Mouse (Mus musculus) stomach, embryonic 15.5 days (tissue): ENCODE results near the gene Pfkm. TPM values are rescaled to one million over a fixed set of nuclear protein-coding genes. Genes with fewer than 3 reads are reported as not detected.

Experiments used
- ATAC-seq: fragments of 200-750 bp; cut with Nextera tagmentation; 2 replicates; pipeline ENCODE4 v1.8.0; 2017; ENCODE audit warnings: low read depth, moderate number of reproducible peaks, moderate TSS enrichment; ENCODE audit not compliant: insufficient read depth, low FRiP score
- H3K27ac ChIP-seq: fragments of 300-500 bp; sonication (generic); 2 replicates; pipeline ENCODE4 v1.5.1; 2015; ENCODE audit warnings: mild to moderate bottlenecking, inconsistent platforms
- H3K27me3 ChIP-seq: fragments of 300-500 bp; sonication (generic); replicated peaks from 2 replicates; pipeline ENCODE4 v1.6.1; 2015; ENCODE audit warnings: inconsistent platforms
- H3K36me3 ChIP-seq: fragments of 300-500 bp; sonication (generic); 2 replicates; pipeline ENCODE4 v1.6.1; 2015; ENCODE audit warnings: inconsistent platforms
- H3K4me1 ChIP-seq: fragments of 300-500 bp; sonication (generic); 2 replicates; pipeline ENCODE4 v1.6.1; 2015; ENCODE audit warnings: inconsistent platforms
- H3K4me2 ChIP-seq: fragments of 300-500 bp; sonication (generic); 2 replicates; pipeline ENCODE4 v1.6.1; 2015; ENCODE audit warnings: mild to moderate bottlenecking, inconsistent platforms
- H3K4me3 ChIP-seq: fragments of 300-500 bp; sonication (generic); replicated peaks from 2 replicates; pipeline ENCODE4 v1.5.1; 2015; ENCODE audit warnings: inconsistent platforms
- H3K9ac ChIP-seq: fragments of 300-500 bp; sonication (generic); 2 replicates; pipeline ENCODE4 v1.6.1; 2015; ENCODE audit warnings: inconsistent platforms
- H3K9me3 ChIP-seq: fragments of 300-500 bp; sonication (generic); 2 replicates; pipeline ENCODE4 v1.6.1; 2016; ENCODE audit warnings: inconsistent platforms
- WGBS: fragments of 180-500 bp; shearing (Covaris S2); methylation state at CpG from one replicate; pipeline ENCODE4 v1.1.7; 2015; 5-methylcytosine and 5-hydroxymethylcytosine counted together
- polyA plus RNA-seq: library from polyadenylated mRNA; unstranded; fragments of >200 nt; fragmentation: Nextera tagmentation; extraction: Ambion mirVana; gene quantifications from 2 replicates; pipeline ENCODE4 v1.2.1, GENCODE M21; 2015

Gene Pfkm
- polyA plus RNA-seq, 1 experiment from 2014 or later = 28.3 TPM

DNA sequence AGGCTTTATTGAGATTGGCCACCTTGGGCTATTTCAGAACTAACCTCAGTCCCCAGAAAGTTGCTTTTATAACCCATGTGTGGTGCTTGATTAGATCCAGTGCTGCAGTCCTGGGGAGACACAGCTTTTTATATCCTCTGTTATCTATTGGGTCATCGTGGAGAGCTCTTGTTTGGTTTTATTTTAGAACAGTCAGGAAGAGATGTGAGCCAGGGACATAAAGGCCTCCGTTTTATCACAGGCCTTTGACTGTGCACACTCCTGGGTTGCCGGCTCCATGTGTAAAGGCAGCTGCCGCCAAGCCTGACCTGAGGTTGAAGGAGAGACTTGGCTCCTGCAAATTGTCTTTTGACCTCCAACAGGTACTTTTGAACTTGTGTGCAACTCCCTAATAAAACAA is 70.2 kb downstream of the Pfkm start:
- Histone ChIP-seq H3K27ac (no peak overlapping the region), H3K27me3 (peaks cover 21% of the 10 kb centered on the region), H3K4me3 (no peak overlapping the region), H3K9me3 (no peaks in the 10 kb centered on the region), H3K36me3 (no peaks in the 10 kb centered on the region), H3K9ac (no peak overlapping the region), H3K4me1 (peaks cover 3% of the 10 kb centered on the region; the same call in 1 of the 2 replicates), H3K4me2 (no peak overlapping the region)
- no peak for ATAC-seq
- WGBS = 64% methylated on average over 4 of the region's 4 CpGs

DNA sequence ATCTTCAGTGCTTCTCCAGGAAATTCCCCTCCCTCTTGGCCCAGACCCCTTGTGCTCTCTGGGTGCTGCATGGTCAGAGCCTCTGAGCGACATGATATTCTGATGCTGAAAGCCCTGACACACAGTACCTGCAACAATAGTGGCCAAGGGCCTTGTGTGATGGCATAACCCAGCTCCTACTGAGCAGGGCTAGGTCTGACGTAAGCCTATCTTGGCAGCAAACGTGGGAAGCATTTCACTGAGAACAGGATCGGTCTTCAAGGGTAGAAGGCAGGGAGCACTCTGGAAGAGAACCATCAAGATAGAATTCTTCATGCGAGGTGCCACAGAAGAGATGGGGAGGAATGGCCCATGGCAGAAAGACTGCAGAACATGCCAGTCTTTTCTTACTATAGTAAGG is 73.1 kb downstream of the Pfkm start, which contains the start of gene Asb8:
Gene Asb8 (minus strand): TSS at position 101 of the 400 bp plus-strand sequence.
- Histone ChIP-seq H3K4me1 (peaks cover 13% of the 10 kb centered on the region; the same call in 1 of the 2 replicates), H3K9ac (no peak within 1 kb of the TSS), H3K27me3 (peaks cover 50% of the 10 kb centered on the region), H3K4me3 (no peak within 1 kb of the TSS), H3K36me3 (no peaks in the 10 kb centered on the region), H3K4me2 (no peak within 1 kb of the TSS), H3K9me3 (no peaks in the 10 kb centered on the region), H3K27ac (no peak within 1 kb of the TSS)
- WGBS = 74% methylated on average over 5 of the region's 5 CpGs
- ATAC-seq = no peak

DNA sequence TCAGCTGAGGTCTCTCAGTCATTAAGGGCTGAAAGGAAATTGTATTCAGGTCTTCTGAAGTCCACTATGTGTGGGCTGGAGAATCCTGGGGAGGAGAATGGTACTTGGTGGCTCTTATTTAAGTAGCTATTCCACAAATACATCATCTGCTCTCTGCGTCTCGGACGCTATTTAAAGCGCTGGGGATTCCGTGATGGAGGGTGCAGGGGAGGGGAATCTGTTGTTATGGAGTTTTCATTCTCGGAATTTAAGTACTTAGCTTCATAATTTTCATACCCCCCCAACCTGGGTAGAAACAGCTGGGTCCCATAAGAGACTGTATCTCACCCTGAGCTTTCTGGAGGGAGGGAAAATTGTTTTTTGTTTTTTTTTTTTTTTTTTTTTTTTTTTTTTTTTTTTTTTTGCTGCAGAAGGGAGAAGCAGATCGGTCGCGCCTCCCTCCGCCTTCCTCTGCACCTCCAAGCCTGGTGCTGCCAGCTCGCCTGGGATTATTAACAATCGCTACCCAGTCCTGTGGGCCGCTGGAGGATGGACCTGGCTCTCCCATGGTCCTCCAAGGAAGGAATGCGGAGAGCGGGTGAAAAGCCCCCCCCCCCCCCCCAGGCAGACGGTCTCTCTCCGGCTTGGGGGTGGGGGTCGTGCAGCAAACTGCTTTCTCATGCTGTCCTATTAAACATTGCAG is 74.7 kb downstream of the Pfkm start, which contains the start of gene Ccdc184:
Gene Ccdc184 (plus strand): TSS at position 196 of the 682 bp plus-strand sequence.
- H3K27me3 ChIP-seq = peaks cover 61% of the 10 kb centered on the region
- H3K9ac ChIP-seq = no peak within 1 kb of the TSS
- no peak within 1 kb of the TSS for H3K27ac ChIP-seq
- no peaks in the 10 kb centered on the region for H3K36me3 ChIP-seq
- H3K4me3 ChIP-seq = peak within 1 kb of the TSS; percentile 35
- no peak; the same call in 1 of the 2 replicates for ATAC-seq
- H3K9me3 ChIP-seq = no peaks in the 10 kb centered on the region
- H3K4me1 ChIP-seq = peaks cover 13% of the 10 kb centered on the region; the same call in 1 of the 2 replicates
- 4% methylated on average over 17 of the region's 18 CpGs for WGBS
- peak within 1 kb of the TSS; percentile 61 for H3K4me2 ChIP-seq

DNA sequence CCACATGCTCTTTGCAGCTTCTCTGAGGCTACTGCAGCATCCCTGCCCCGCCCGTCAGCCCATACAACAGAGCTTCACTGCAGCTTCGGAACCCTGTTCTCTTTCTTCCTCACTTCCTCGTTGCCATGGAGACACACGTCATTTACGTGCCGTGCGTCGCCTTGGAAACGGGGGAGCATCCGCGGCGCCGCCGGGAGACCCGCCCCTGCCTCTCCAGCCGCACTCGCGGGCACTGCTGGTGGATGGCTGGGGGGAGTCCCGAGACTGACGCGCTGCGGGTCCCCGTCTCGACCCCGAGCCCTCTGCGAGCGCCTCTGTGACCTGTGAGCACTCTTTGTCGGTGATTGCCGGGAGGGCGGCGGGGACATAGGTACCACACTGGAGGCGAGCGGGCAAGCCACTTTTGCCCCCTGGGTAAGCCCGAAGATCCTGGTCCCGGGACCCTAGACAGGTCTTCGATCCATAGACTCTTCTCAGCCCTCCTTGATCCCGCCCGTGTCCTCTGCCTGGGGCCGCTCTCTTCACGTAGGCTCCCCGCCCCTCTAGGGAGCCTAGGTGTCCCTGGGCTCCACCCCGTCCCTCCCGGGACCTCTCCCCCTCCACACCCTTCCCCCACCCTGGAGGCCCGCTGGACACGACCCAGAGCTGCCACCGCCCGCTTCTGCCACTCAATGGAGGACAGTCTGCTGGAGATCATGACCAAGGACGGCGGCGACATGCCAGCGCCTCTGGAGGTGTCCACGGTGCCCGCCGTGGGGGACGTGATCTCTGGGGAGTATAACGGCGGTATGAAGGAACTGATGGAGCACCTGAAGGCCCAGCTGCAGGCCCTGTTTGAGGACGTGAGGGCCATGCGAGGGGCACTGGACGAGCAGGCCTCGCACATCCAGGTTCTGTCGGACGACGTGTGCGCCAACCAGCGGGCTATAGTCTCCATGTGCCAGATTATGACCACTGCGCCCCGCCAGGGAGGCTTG is 75.5 kb downstream of the Pfkm start:
- no peaks in the 10 kb centered on the region for H3K9me3 ChIP-seq
- H3K4me1 ChIP-seq = peaks cover 13% of the 10 kb centered on the region; the same call in 1 of the 2 replicates
- ATAC-seq = peak; percentile 61
- H3K27ac ChIP-seq = no peak overlapping the region
- peaks cover 69% of the 10 kb centered on the region for H3K27me3 ChIP-seq
- peak overlapping the region; percentile 61 for H3K4me2 ChIP-seq
- WGBS = 3% methylated on average over 67 of the region's 69 CpGs
- H3K9ac ChIP-seq = no peak overlapping the region
- H3K4me3 ChIP-seq = peak overlapping the region; percentile 35
- H3K36me3 ChIP-seq = no peaks in the 10 kb centered on the region

DNA sequence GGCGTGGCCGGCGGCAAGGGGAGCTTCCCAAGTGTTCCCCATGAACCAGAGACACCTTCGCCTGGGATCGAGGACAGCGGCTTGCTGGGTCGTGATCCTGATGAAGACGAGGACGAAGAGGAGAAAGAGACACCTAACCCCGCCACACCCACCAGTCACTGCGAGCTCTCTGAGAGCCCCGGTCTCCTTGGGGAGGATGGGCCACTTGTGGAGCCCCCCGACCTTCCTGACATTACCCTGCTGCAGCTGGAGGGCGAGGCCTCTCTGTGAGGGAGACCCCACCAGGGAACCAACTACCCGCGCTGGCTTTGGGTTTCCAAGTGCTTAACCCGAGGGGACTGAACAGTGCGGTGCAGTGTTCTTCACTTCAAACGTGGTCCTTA is 76.2 kb downstream of the Pfkm start:
- H3K36me3 ChIP-seq = no peaks in the 10 kb centered on the region
- H3K27me3 ChIP-seq = peaks cover 76% of the 10 kb centered on the region
- H3K9ac ChIP-seq = no peak overlapping the region
- H3K4me2 ChIP-seq = peak overlapping the region; percentile 61; the same call in 1 of the 2 replicates
- no peak overlapping the region for H3K4me3 ChIP-seq
- H3K9me3 ChIP-seq = no peaks in the 10 kb centered on the region
- no peak overlapping the region for H3K27ac ChIP-seq
- ATAC-seq = no peak
- WGBS = 6% methylated on average over 19 of the region's 19 CpGs
- peaks cover 13% of the 10 kb centered on the region; the same call in 1 of the 2 replicates for H3K4me1 ChIP-seq

DNA sequence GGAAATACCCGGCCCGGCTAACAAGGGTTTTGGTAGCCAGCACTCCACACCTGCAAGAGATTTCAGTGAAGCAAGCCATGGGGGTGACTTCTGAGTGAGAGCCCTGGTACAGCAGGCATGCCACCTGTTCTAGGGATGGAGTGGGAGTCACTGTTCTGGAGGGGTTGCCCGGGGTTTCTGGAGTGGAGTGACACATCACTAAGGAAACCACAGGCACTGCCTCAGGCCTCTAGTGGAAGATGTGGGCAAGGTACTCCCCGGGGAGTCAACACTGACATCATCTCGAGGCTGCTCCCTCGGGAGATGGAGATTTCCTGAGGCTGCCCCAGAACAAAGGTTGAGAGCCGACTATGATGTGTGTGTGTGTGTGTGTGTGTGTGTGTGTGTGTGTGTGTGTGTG is 78.0 kb downstream of the Pfkm start:
- Histone ChIP-seq H3K9ac (no peak overlapping the region), H3K4me3 (no peak overlapping the region), H3K36me3 (no peaks in the 10 kb centered on the region), H3K9me3 (no peaks in the 10 kb centered on the region), H3K4me2 (no peak overlapping the region), H3K27me3 (peaks cover 75% of the 10 kb centered on the region), H3K4me1 (peaks cover 13% of the 10 kb centered on the region; the same call in 1 of the 2 replicates), H3K27ac (no peak overlapping the region)
- no peak for ATAC-seq
- 34% methylated on average over 7 of the region's 7 CpGs for WGBS

DNA sequence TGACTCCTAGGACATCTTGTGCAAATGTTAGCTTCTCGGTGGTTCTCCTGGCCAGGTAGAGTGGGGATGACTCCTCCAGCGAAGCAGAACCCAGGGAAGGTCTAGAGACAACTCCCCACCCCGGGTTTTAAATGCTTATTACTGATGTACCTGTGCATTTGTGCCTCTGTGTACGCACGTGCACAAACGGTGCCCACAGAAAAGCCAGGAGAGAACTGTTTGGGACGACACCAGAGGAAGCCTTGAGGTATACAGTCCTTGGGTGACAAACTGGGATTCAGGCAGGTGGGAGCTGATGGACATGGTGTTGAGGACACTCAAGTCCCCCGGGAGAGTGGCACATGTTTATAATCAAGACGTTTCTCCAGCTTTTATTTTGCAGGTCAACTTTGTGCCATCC is 78.5 kb downstream of the Pfkm start:
- no peak overlapping the region for H3K4me2 ChIP-seq
- 68% methylated on average over 9 of the region's 9 CpGs for WGBS
- H3K36me3 ChIP-seq = no peaks in the 10 kb centered on the region
- no peak overlapping the region for H3K9ac ChIP-seq
- ATAC-seq = no peak
- peaks cover 70% of the 10 kb centered on the region for H3K27me3 ChIP-seq
- no peak overlapping the region for H3K27ac ChIP-seq
- H3K4me3 ChIP-seq = no peak overlapping the region
- no peaks in the 10 kb centered on the region for H3K9me3 ChIP-seq
- peaks cover 13% of the 10 kb centered on the region; the same call in 1 of the 2 replicates for H3K4me1 ChIP-seq

DNA sequence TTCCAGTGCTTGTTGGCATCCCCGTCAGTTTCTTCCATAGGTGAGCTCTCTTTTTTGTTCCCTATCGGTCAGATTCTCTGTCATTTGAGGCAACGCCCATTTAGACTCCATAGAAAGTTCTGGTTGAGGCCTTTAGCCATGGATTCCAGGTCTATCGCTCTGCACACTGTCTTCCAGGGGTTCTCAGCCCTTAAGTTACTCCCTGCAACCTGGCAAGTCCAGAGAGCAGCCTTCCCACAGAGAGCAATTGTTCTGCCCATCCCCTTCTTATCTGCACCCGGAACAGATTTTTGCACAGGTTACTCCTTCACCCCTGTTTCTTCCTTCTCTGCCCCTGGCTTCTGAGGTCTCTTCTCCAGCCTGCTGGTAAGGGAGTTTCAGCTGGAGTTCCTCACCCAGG is 79.7 kb downstream of the Pfkm start:
- peaks cover 63% of the 10 kb centered on the region for H3K27me3 ChIP-seq
- no peaks in the 10 kb centered on the region for H3K9me3 ChIP-seq
- H3K4me2 ChIP-seq = no peak overlapping the region
- H3K9ac ChIP-seq = no peak overlapping the region
- 62% methylated on average over 5 of the region's 5 CpGs for WGBS
- peaks cover 13% of the 10 kb centered on the region; the same call in 1 of the 2 replicates for H3K4me1 ChIP-seq
- no peak overlapping the region for H3K27ac ChIP-seq
- no peak for ATAC-seq
- H3K36me3 ChIP-seq = no peaks in the 10 kb centered on the region
- no peak overlapping the region for H3K4me3 ChIP-seq

DNA sequence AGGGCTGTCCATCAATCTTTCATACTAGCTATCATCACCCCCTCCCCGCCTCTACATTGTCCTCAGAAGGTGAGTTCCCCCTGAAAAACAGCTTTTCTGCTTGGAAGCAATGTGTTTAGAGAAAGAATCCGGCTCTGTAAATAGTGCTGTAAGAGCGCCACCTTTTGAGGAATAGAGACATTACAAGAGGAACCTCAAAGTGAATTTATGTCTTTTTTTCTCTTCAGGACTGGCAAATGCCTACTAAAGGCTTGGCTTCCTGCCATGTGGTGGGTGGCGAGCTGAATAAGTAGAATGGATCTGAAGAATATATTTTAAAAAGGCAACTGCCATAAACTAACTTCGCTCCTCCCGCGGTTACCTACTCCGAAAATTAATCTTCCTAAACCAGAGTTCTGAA is 81.4 kb downstream of the Pfkm start:
- Histone ChIP-seq H3K27me3 (peaks cover 46% of the 10 kb centered on the region), H3K4me1 (no peaks in the 10 kb centered on the region)

DNA sequence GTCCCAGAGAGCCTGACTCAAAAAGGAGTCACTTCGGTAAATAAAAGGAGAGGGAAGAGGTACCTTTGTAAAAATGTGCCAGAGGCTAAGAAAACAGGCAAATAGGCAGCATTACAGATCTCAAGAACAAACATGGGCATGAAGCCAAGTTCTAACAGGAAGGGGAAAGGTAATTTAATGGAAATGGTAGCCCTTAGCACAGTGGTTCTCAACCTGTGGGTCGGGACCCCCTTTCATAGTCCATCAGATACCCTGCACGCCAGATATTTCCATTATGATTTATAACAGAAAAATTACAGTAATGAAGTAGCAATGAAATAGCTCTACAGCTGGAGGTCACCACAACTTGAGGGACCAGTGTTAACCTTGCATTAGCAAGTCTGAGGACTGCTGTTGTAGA is 84.9 kb downstream of the Pfkm start:
- Histone ChIP-seq H3K4me2 (no peak overlapping the region), H3K4me3 (no peak overlapping the region), H3K36me3 (no peaks in the 10 kb centered on the region), H3K4me1 (0 out of 2 replicates have a peak, but pooled peaks cover 5% of the 10 kb centered on the region), H3K27ac (no peak overlapping the region), H3K9ac (no peak overlapping the region), H3K27me3 (peaks cover 17% of the 10 kb centered on the region; the same call in 1 of the 2 replicates), H3K9me3 (no peaks in the 10 kb centered on the region)
- 64% methylated on average over 3 of the region's 3 CpGs for WGBS
- no peak for ATAC-seq

More for the DNA sequence above, 81.4 kb downstream of the Pfkm start:
- Histone ChIP-seq H3K27ac (no peak overlapping the region), H3K4me3 (no peak overlapping the region), H3K4me2 (no peak overlapping the region), H3K9me3 (no peaks in the 10 kb centered on the region), H3K36me3 (no peaks in the 10 kb centered on the region), H3K9ac (no peak overlapping the region)
- 38% methylated on average over 8 of the region's 8 CpGs for WGBS
- ATAC-seq = no peak

DNA sequence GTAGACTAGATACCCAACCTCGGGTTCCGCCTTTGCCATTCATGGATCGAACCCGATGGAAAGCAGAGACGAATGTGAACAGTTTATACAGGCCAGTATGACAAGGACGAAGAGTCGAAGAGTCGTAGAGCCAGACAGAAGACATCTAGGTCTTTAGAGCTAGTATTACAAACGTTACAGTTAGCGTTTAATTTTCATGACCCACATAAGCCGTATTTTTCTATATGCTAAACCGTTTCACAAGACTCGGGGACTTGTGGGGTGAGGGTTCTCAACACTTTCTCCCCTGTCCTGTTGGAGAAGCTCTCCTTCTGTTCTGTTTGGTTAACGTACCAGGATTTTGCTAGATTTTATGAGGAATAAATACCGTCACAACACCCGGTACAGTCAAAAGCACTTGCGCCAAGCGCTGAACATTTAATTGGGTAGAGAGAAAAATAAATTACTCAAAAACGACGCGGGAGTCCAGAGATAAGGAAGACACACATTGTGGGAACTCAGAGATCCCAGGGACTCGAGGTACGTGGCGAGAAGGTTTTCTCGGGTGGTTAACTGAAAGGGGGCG is 88.3 kb downstream of the Pfkm start:
- H3K9ac ChIP-seq = no peak overlapping the region
- peak overlapping the region; percentile 54 for H3K4me3 ChIP-seq
- peak overlapping the region; percentile 52 for H3K27ac ChIP-seq
- H3K4me2 ChIP-seq = peak overlapping the region; percentile 70
- WGBS = 8% methylated on average over 26 of the region's 26 CpGs
- H3K4me1 ChIP-seq = 0 out of 2 replicates have a peak, but pooled peaks cover 5% of the 10 kb centered on the region
- no peaks in the 10 kb centered on the region for H3K36me3 ChIP-seq
- H3K9me3 ChIP-seq = no peaks in the 10 kb centered on the region
- ATAC-seq = no peak
- 0 out of 2 replicates have a peak, but pooled peaks cover 3% of the 10 kb centered on the region for H3K27me3 ChIP-seq
